Comparison of ENCODE assay signal across 11 mouse cellular contexts in genomic region chr4:141514179-141514641, GRCm38 (mm10). TPM values are rescaled to one million over a fixed set of nuclear protein-coding genes. Genes with fewer than 3 reads are reported as not detected.
DNase-seq lines count a peak whose midpoint lies in the region; ATAC-seq and TF ChIP-seq lines count a peak whose summit lies in the region.
"Had no signal": no experiment of that assay in that cellular context is flagged by ENCODE, and none has a peak within 500 bp of the region (broad histone marks: within the 10 kb centered on the region; RNA-seq: fewer than 3 reads in every experiment).

No protein-coding gene starts in this region.

- no peak for TF ChIP-seq POLR2A in small intestine, adult 2 months (IDR thresholded peaks at IDR 0.05; ENCODE audit: low read depth, low read length)

- no peak overlapping the region for H3K9ac ChIP-seq in kidney, embryonic 15.5 days
- H3K9ac ChIP-seq in heart, embryonic 16.5 days (ENCODE audit: low read length), result no peak overlapping the region
- H3K9ac ChIP-seq in forebrain, embryonic 15.5 days (replicated peaks), result no peak overlapping the region
- no peak overlapping the region for H3K9ac ChIP-seq in forebrain, postnatal 0 days
- H3K9ac ChIP-seq: neural tube, embryonic 13.5 days had no signal

- no peaks in the 10 kb centered on the region for H3K9me3 ChIP-seq in kidney, embryonic 15.5 days (replicated peaks)
- H3K9me3 ChIP-seq in heart, embryonic 16.5 days (replicated peaks; ENCODE audit: control insufficient read depth, low read length), result no peaks in the 10 kb centered on the region
- H3K9me3 ChIP-seq in forebrain, embryonic 15.5 days, result no peaks in the 10 kb centered on the region
- H3K9me3 ChIP-seq in forebrain, postnatal 0 days (ENCODE audit: low read length), result no peaks in the 10 kb centered on the region
- H3K9me3 ChIP-seq: neural tube, embryonic 13.5 days had no signal

- H3K27ac ChIP-seq in kidney, embryonic 15.5 days, result no peak overlapping the region
- H3K27ac ChIP-seq in heart, embryonic 16.5 days (ENCODE audit: low read length), result 0 out of 2 replicates have a peak overlapping the region, but pooled peaks have one; percentile 7
- H3K27ac ChIP-seq in small intestine, adult 2 months (ENCODE audit: insufficient read depth, low read depth, low read length), result peak overlapping the region; percentile 66
- no peak overlapping the region for H3K27ac ChIP-seq in forebrain, embryonic 15.5 days (replicated peaks)
- H3K27ac ChIP-seq in forebrain, postnatal 0 days (ENCODE audit: low read depth, low read length), result no peak overlapping the region
- H3K27ac ChIP-seq: macrophage; neural tube, embryonic 13.5 days had no signal

- no peak overlapping the region for H3K4me2 ChIP-seq in kidney, embryonic 15.5 days
- no peak overlapping the region for H3K4me2 ChIP-seq in heart, embryonic 16.5 days (ENCODE audit: low read depth, low read length)
- no peak overlapping the region for H3K4me2 ChIP-seq in forebrain, embryonic 15.5 days (replicated peaks)
- H3K4me2 ChIP-seq in forebrain, postnatal 0 days (ENCODE audit: low read depth), result no peak overlapping the region
- H3K4me2 ChIP-seq: neural tube, embryonic 13.5 days had no signal

- TF ChIP-seq CTCF in small intestine, adult 2 months (IDR thresholded peaks at IDR 0.05; ENCODE audit: extremely low read depth, insufficient read length, insufficient replicate concordance, low read depth, low read length), result no peak
- TF ChIP-seq CTCF in forebrain, postnatal 0 days (IDR thresholded peaks at IDR 0.05; ENCODE audit: low read depth), result no peak

- 47% methylated on average over 12 of the region's 12 CpGs for WGBS in kidney, embryonic 15.5 days
- WGBS in heart, embryonic 16.5 days, result 32% methylated on average over 12 of the region's 12 CpGs
- WGBS in large intestine, adult 2 months, result 12% methylated on average over 12 of the region's 12 CpGs
- 9% methylated on average over 12 of the region's 12 CpGs for WGBS in small intestine, adult 2 months
- WGBS in forebrain, embryonic 15.5 days, result 61% methylated on average over 12 of the region's 12 CpGs
- 64% methylated on average over 12 of the region's 12 CpGs for WGBS in forebrain, postnatal 0 days

- no peak overlapping the region for H3K4me3 ChIP-seq in kidney, embryonic 15.5 days (replicated peaks)
- no peak overlapping the region for H3K4me3 ChIP-seq in heart, embryonic 16.5 days (ENCODE audit: low read length)
- H3K4me3 ChIP-seq in small intestine, adult 2 months (ENCODE audit: low read depth, low read length), result peak overlapping the region; percentile 21; the same call in 1 of the 2 replicates
- H3K4me3 ChIP-seq in forebrain, embryonic 15.5 days, result no peak overlapping the region
- H3K4me3 ChIP-seq in forebrain, postnatal 0 days (ENCODE audit: low read depth, low read length), result no peak overlapping the region
- H3K4me3 ChIP-seq: erythroblast, embryonic 14.5 days; neural tube, embryonic 13.5 days had no signal

- peak; percentile 76 for DNase-seq in kidney, adult 11 months
- DNase-seq in large intestine, adult 2 months (ENCODE audit: low read depth, low spot score), result peak; percentile 76
- DNase-seq in right cerebral cortex, adult 18-20 months, result no peak
- no peak for DNase-seq in forebrain, postnatal 0 days

- H3K4me1 ChIP-seq in kidney, embryonic 15.5 days, result peaks cover 15% of the 10 kb centered on the region
- peaks cover 15% of the 10 kb centered on the region for H3K4me1 ChIP-seq in heart, embryonic 16.5 days (ENCODE audit: control insufficient read depth, insufficient read depth, low read length)
- H3K4me1 ChIP-seq in small intestine, adult 2 months (ENCODE audit: control insufficient read depth, insufficient read depth, insufficient read length, low read length), result peaks cover 16% of the 10 kb centered on the region
- peaks cover 11% of the 10 kb centered on the region; the same call in 1 of the 2 replicates for H3K4me1 ChIP-seq in forebrain, embryonic 15.5 days
- H3K4me1 ChIP-seq in forebrain, postnatal 0 days (ENCODE audit: insufficient read depth), result no peaks in the 10 kb centered on the region

- no peak for ATAC-seq in kidney, embryonic 15.5 days (replicated peaks; ENCODE audit: low FRiP score)
- no peak; the same call in 1 of the 2 replicates for ATAC-seq in heart, embryonic 16.5 days (replicated peaks; ENCODE audit: extremely low read depth, insufficient read depth, low FRiP score)
- no peak for ATAC-seq in forebrain, embryonic 15.5 days (replicated peaks)
- no peak for ATAC-seq in forebrain, postnatal 0 days

- peaks cover 39% of the 10 kb centered on the region for H3K36me3 ChIP-seq in kidney, embryonic 15.5 days
- peaks cover 12% of the 10 kb centered on the region; the same call in 1 of the 2 replicates for H3K36me3 ChIP-seq in heart, embryonic 16.5 days (ENCODE audit: control insufficient read depth, insufficient read depth)
- peaks cover 13% of the 10 kb centered on the region for H3K36me3 ChIP-seq in small intestine, adult 2 months (ENCODE audit: control insufficient read depth, insufficient read depth, low read length)
- peaks cover 37% of the 10 kb centered on the region for H3K36me3 ChIP-seq in forebrain, embryonic 15.5 days
- H3K36me3 ChIP-seq in forebrain, postnatal 0 days (ENCODE audit: insufficient read depth), result peaks cover 22% of the 10 kb centered on the region

- H3K27me3 ChIP-seq in kidney, embryonic 15.5 days, result no peaks in the 10 kb centered on the region
- H3K27me3 ChIP-seq in heart, embryonic 16.5 days (ENCODE audit: control insufficient read depth, insufficient read depth, low read length), result no peaks in the 10 kb centered on the region
- H3K27me3 ChIP-seq in small intestine, adult 2 months (ENCODE audit: control insufficient read depth, insufficient read depth, low read length), result no peaks in the 10 kb centered on the region
- no peaks in the 10 kb centered on the region for H3K27me3 ChIP-seq in forebrain, embryonic 15.5 days
- H3K27me3 ChIP-seq in forebrain, postnatal 0 days (ENCODE audit: insufficient read depth, low read length), result no peaks in the 10 kb centered on the region
- H3K27me3 ChIP-seq: neural tube, embryonic 13.5 days had no signal

RNA-seq across cellular contexts. Expression of gene Spen, which starts 24.2 kb away (rescaled TPM):
- polyA plus RNA-seq in kidney, embryonic 15.5 days (2015; fragmentation: Nextera tagmentation; extraction: Ambion mirVana), result 10.3 and 11.1 TPM in 2 replicates
- 5.2 and 7.1 TPM in 2 replicates for polyA plus RNA-seq in heart, embryonic 16.5 days (2015; fragmentation: Nextera tagmentation; extraction: Ambion mirVana)
- 9.1 and 11.6 TPM in 2 replicates for polyA plus RNA-seq in large intestine, adult 2 months (2012; rRNA removed)
- polyA plus RNA-seq in small intestine, adult 2 months (2012; rRNA removed), result 30.8 and 56.0 TPM in 2 replicates
- polyA plus RNA-seq in forebrain, embryonic 15.5 days (2015; fragmentation: Nextera tagmentation; extraction: Ambion mirVana), result 18.5 and 18.9 TPM in 2 replicates
- total RNA-seq in forebrain, postnatal 0 days (2014; rRNA removed), result 21.7 and 24.7 TPM in 2 replicates
- polyA plus RNA-seq in forebrain, postnatal 0 days (2015; fragmentation: Nextera tagmentation; extraction: Ambion mirVana), result 6.0 and 10.7 TPM in 2 replicates

Comparison
In these comparisons a context has a peak if more than half of its experiments do, and no peak if none do; other contexts are left out.
1. DNase-seq: peak in kidney, adult 11 months (single experiment) and large intestine, adult 2 months (single experiment); none in right cerebral cortex, adult 18-20 months (single experiment) and forebrain, postnatal 0 days (single experiment).
2. H3K27ac ChIP-seq: peak in heart, embryonic 16.5 days (single experiment) and small intestine, adult 2 months (single experiment); none in kidney, embryonic 15.5 days (single experiment), forebrain, embryonic 15.5 days (single experiment) and forebrain, postnatal 0 days (single experiment).